Mouse (Mus musculus): Measurements from ENCODE around the gene Ece2.

DNA sequence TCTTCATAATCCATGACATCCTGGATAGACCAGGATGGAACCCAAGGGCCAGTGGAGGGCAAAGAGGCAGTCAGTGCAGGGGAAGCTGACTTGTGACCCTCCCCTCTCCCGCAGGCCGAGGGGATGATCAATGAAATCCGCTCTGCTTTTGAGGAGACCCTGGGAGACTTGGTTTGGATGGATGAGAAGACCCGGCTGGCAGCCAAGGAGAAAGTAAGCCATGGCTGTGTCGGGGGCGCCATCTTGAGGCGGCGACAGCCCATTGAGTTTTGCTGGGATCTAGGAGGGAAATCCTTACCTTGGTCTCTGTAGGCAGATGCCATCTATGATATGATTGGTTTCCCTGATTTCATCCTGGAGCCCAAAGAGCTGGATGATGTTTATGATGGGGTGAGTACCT, 12.5 kb downstream of the Ece2 start:
- peak; percentile 87 for TF ChIP-seq CTCF (IDR thresholded peaks at IDR 0.05; ENCODE audit: low read depth)
- TF ChIP-seq EP300 (IDR thresholded peaks at IDR 0.05; ENCODE audit: low read depth) = no peak
